Mouse (Mus musculus): Measurements from ENCODE around the gene Cryz.

The Cryz gene

GRCm38 (mm10) chr3:154596488-154596933 lies at the start of gene Cryz:
Cryz (plus strand) TSS chr3:154596711.
- DNase-seq (ENCODE audit: extremely low spot score, low spot score), result peak; percentile 95

- peak; percentile 28 for DNase-seq (ENCODE audit: extremely low spot score, low spot score)
Observed at GRCm38 (mm10) chr3:154547549-154548426, 48.7 kb upstream of the Cryz start.

GRCm38 (mm10) chr3:154548868-154549301 lies 47.6 kb upstream of the Cryz start:
- peak; percentile 52 for DNase-seq (ENCODE audit: extremely low spot score, low spot score)

DNA sequence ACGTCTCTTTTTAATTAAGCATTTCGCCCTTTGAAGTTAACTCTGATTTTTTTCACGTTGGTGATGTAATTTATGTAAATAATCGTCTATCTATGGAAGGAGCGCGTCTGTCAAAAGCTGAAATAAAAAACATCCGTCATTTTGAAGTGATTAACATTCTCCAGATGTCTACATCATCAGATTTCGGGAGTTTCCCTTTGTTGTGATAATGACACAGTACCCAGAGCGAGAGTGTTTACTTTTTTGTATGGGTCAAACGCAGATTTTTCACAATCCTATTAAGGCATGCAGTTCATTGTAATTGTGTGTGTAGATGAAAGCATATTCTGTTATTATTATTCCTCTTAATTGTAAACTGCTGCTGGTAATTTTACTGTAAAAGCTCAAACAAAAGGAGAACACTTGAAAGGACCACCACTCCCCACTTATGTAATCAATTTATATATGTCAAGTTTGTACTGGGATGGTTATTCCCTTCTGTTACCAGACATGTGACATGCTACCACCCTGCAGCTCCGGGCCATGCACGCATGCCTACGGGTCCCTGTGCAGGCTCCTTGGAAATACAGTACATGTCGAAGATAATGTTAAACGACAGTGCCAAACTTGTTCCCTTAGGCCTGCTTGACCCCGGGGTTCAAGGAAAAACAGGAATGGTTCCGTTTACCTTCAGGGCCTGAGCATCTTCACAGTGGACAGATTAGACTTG lies 46.0 kb upstream of the Cryz start:
- DNase-seq (ENCODE audit: extremely low spot score, low spot score), result no peak

DNA sequence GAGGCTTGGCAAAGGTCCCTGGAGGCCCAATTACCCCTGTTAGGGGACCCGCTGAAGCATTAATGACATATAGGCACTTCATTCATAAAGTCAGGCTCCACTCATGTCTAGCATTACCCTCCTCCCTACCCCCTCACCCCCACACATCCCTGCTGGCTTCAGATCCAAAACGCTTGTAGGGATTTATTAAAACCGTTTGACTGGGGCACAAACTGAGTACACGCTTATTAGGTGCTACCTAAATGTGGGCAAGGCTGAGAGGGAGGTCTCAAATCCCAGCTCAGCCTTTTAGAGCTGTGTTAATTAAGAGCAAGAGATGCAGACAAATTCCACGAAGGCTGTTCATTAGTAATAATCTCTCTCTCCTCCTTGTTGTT lies 45.5 kb upstream of the Cryz start:
- DNase-seq (ENCODE audit: extremely low spot score, low spot score), result no peak

GRCm38 (mm10) chr3:154562192-154562591 lies 34.3 kb upstream of the Cryz start:
- no peak for DNase-seq (ENCODE audit: extremely low spot score, low spot score)

DNA sequence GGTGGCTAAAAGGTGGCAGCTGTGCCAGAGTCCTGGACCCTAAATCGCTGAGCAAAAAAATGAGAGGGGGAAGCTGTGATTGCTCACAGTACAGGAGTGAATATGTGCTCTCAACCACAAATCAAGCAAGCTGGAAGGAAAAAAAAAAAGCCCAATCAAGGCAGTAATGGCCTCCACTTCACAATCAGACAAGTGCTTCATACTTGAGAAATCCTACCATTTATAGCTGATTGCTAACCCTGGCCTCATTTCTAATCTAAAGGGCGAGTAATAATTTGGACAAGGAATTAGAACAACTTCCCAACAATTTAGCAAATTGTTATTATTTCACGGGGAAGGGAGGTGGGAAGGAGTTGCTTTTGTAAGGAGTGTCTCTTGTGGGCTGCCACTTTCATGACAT lies 31.1 kb upstream of the Cryz start:
- no peak for DNase-seq (ENCODE audit: extremely low spot score, low spot score)

- peak; percentile 19 for DNase-seq (ENCODE audit: extremely low spot score, low spot score)
Observed at GRCm38 (mm10) chr3:154570029-154570575, 26.4 kb upstream of the Cryz start.

DNA sequence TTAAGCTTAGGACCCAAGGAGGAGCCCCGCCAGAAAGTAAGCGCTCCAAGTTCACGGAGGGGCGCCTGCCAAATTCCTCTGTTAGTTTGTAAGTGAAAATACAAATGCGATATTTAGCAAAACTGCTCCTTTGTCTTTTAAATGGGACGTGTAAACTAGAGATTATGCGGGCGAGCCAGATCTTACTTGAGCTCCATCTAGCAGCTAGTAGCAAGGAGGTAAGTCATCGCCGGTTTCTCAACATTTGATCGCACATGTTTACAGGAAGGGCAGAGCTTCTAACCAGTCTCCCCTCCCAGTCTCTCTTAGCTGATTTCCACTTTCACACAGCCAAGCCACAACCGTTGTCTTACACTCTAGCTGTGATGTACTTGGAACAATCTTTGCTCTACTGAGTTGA lies 25.7 kb upstream of the Cryz start:
- no peak for DNase-seq (ENCODE audit: extremely low spot score, low spot score)

DNA sequence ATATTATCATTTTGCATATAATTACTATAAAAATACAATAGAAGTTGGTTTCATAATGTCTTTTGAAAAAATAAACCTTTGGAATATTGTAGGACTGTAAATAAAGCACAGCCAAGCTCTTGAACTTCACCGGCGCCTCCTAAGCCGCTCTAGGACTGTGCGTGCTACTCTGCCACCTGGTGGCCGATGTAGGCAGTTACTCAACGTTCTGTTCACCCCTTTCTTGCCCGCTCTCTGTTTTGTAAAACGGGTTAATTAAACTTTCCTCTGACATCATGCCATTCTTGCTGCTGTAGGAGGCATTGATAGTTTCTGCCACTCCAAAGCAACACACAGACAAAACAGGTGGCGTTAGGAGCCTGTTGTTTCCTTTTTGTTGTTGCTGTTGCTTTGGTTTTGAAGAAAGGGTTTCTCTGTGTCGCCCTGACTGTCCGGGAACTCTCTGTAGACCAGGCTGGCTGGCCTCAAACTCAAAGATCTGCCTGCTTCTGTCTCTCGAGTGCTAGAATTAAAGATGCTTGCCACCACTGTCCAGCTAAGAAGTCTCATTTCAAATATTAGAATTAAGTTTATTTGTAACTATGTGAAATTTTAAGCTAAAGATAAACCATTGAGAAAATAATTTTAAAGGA lies 24.1 kb upstream of the Cryz start:
- peak; percentile 81 for DNase-seq (ENCODE audit: extremely low spot score, low spot score)

- DNase-seq (ENCODE audit: extremely low spot score, low spot score), result no peak
Observed at GRCm38 (mm10) chr3:154573666-154574065, 22.8 kb upstream of the Cryz start.

- DNase-seq (ENCODE audit: extremely low spot score, low spot score), result no peak
Observed at GRCm38 (mm10) chr3:154577895-154578294, 18.6 kb upstream of the Cryz start.

- DNase-seq (ENCODE audit: extremely low spot score, low spot score), result no peak
Observed at GRCm38 (mm10) chr3:154584351-154584750, 12.2 kb upstream of the Cryz start.

GRCm38 (mm10) chr3:154590971-154591370 lies 5.5 kb upstream of the Cryz start:
- no peak for DNase-seq (ENCODE audit: extremely low spot score, low spot score)

DNA sequence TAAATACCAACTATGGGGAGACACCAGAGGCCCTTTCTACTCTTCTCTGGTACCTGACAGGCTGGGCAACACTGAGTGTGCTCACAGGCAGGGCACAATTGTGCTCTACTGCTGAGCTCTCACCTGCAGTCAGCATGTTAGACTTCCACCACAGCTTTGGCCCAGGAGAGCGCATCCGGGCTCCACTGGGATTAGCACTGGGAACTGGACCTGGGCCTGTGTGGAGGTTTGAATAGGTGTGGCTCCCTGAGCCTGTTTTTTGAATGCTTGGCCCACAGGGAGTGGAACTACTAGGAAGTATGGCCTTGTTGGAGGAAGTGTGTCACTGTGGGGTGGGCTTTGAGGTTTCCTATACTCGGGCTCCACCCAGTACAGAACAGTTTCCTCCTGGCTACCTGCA lies 4.9 kb upstream of the Cryz start:
- no peak for DNase-seq (ENCODE audit: extremely low spot score, low spot score)

GRCm38 (mm10) chr3:154593596-154593995 lies 2.9 kb upstream of the Cryz start:
- DNase-seq (ENCODE audit: extremely low spot score, low spot score), result no peak

GRCm38 (mm10) chr3:154594156-154594555 lies 2.4 kb upstream of the Cryz start:
- no peak for DNase-seq (ENCODE audit: extremely low spot score, low spot score)

DNA sequence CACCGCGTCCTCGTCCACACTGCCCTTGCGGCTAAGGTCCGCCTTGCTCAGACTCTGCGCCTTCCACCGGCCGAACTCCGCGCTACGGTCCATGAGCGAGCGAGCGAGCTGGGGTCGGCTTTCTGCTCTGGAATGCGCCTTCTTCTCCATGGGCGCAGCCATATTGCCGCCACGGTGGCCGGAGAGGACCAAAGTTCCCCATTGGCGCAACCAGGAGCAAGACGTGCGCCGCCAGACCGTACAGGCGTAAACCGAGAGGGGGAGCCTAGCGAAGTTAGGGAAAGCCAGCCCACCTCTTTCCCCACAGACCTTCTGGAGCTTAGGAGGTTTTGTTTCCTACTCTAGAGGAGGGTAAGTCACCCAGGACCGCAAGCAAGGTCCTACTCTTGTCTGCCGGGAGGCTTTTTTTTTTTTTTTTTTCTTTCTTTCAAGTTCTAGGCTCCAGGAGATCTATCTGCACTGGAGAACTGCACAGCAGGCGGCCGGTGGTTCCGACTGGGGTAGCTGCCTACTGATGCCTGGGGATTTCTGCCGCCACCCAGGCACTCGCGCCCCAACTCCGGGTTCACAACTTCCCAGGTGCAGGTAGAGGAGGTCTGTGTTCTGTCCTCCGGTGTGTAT lies 533 bp downstream of the Cryz start, which contains the start of gene Tyw3:
Tyw3 (minus strand) TSS at position 171 of the 621 bp plus-strand sequence.
- peak; percentile 97 for DNase-seq (ENCODE audit: extremely low spot score, low spot score)

GRCm38 (mm10) chr3:154597561-154597960 lies 1.1 kb downstream of the Cryz start:
- peak; percentile 22 for DNase-seq (ENCODE audit: extremely low spot score, low spot score)

DNA sequence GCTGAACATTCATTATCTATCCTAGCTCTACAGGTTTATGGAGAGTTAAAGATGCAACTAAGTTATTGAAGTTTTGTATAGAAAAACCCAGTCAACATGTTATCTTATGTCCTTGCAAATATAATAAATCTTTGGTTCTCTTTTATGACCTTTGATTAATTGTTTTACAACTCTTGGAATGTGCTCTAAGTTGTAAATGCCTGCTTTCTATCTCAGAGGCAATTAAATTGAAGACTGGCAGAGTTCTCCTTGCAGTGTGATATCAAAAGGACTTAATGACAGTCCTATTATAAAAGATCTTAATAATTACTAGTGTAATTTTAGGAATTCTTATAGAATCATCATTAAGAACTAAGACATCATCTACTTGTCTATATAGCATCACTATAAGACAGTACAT lies 5.6 kb downstream of the Cryz start:
- no peak for DNase-seq (ENCODE audit: extremely low spot score, low spot score)

DNA sequence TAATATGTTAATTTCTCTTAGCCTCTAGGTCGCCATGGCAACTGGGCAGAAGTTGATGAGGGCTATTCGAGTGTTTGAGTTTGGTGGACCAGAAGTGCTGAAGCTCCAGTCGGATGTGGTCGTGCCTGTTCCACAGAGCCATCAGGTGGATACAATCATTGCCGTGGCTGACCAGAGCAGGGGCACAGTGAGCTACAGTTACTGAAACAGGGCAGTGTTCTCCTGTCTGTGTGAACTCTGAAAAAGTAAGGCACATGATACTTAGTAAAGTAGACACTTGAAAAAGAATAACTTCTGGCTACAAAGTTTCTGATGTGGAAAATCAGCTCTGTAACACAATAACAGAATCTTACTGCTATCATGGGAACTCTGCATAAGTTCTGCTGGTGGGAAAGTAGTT lies 8.4 kb downstream of the Cryz start:
- no peak for DNase-seq (ENCODE audit: extremely low spot score, low spot score)

All from neural tube, embryonic 10.5 days (tissue).